Mouse (Mus musculus): ENCODE measurements around the gene Cep55. TPM values are rescaled to one million over a fixed set of nuclear protein-coding genes. Genes with fewer than 3 reads are reported as not detected.

The Cep55 gene
- polyA plus RNA-seq (2014; fragmentation: Illumina TruSeq; extraction: RNeasy Lipid Tissue Mini Kit (QIAGEN cat#74804); ENCODE audit: low read depth, low replicate concordance) = 5.0 TPM

GRCm38 (mm10) chr19:38054720-38055192 is at the start of gene Cep55:
Gene Cep55 (plus strand): TSS chr19:38055011.

GRCm38 (mm10) chr19:38043281-38043981 is 11.4 kb upstream of the Cep55 start, which contains the start of gene Myof:
Gene Myof (minus strand): TSS chr19:38043577.

GRCm38 (mm10) chr19:38096858-38097758 is 42.3 kb downstream of the Cep55 start, which contains the start of gene Ffar4:
Gene Ffar4 (plus strand): TSS chr19:38097071.

Other genes with a start within 250 kb of the Cep55 start
- gene Myof, start 11.4 kb upstream of the Cep55 start, polyA plus RNA-seq (2014; fragmentation: Illumina TruSeq; extraction: RNeasy Lipid Tissue Mini Kit (QIAGEN cat#74804); ENCODE audit: low read depth, low replicate concordance) = 42.1 TPM
- gene Ffar4, start 42.1 kb downstream of the Cep55 start, polyA plus RNA-seq (2014; fragmentation: Illumina TruSeq; extraction: RNeasy Lipid Tissue Mini Kit (QIAGEN cat#74804); ENCODE audit: low read depth, low replicate concordance) = 1.5 TPM
- gene Rbp4, start 70.3 kb downstream of the Cep55 start, polyA plus RNA-seq (2014; fragmentation: Illumina TruSeq; extraction: RNeasy Lipid Tissue Mini Kit (QIAGEN cat#74804); ENCODE audit: low read depth, low replicate concordance) = 28.3 TPM
- not detected for gene Pde6c, start 77.8 kb downstream of the Cep55 start, polyA plus RNA-seq (2014; fragmentation: Illumina TruSeq; extraction: RNeasy Lipid Tissue Mini Kit (QIAGEN cat#74804); ENCODE audit: low read depth, low replicate concordance)
- 62.7 TPM for gene Fra10ac1, start 169.1 kb downstream of the Cep55 start, polyA plus RNA-seq (2014; fragmentation: Illumina TruSeq; extraction: RNeasy Lipid Tissue Mini Kit (QIAGEN cat#74804); ENCODE audit: low read depth, low replicate concordance)
- gene Lgi1, start 209.5 kb downstream of the Cep55 start, polyA plus RNA-seq (2014; fragmentation: Illumina TruSeq; extraction: RNeasy Lipid Tissue Mini Kit (QIAGEN cat#74804); ENCODE audit: low read depth, low replicate concordance) = 4.5 TPM